Mouse (Mus musculus) left cerebral cortex, adult 8-10 months (tissue): ENCODE data around the gene Ccdc187. TPM values are rescaled to one million over a fixed set of nuclear protein-coding genes. Genes with fewer than 3 reads are reported as not detected.

Source experiments
- DNase-seq, 2 experiments: peaks; one replicate each; pipeline ENCODE4 v3.0.0; 2022; ENCODE audit warnings: low spot score in 2 of 2
- total RNA-seq, 4 experiments: library from RNA; stranded (reverse); gene quantifications; 2 replicates each; pipeline ENCODE4 v1.2.4; 2022

Ccdc187 gene
- total RNA-seq, 4 experiments from 2014 or later, result 6.0 to 6.7 (median 6.4) TPM

- DNase-seq, result peak in 1 of 2 experiments; percentile 32
Observed at GRCm38 (mm10) chr2:26316576-26317246, 22.4 kb upstream of the Ccdc187 start.

GRCm38 (mm10) chr2:26315925-26316311 is 21.6 kb upstream of the Ccdc187 start:
- peak in 1 of 2 experiments; percentile 48 for DNase-seq

- peak in 1 of 2 experiments; percentile 72 for DNase-seq
Observed at GRCm38 (mm10) chr2:26315072-26315924, 20.9 kb upstream of the Ccdc187 start, which contains the start of gene Gpsm1. Gpsm1 (plus strand) TSS chr2:26315515.

- peak in 1 of 2 experiments; percentile 39 for DNase-seq
Observed at GRCm38 (mm10) chr2:26314281-26315071, 20.1 kb upstream of the Ccdc187 start.

GRCm38 (mm10) chr2:26313394-26313793 is 19.0 kb upstream of the Ccdc187 start:
- DNase-seq, result no peak

GRCm38 (mm10) chr2:26312812-26313211 is 18.5 kb upstream of the Ccdc187 start:
- no peak for DNase-seq

- DNase-seq, result peak in 1 of 2 experiments; percentile 30
Observed at GRCm38 (mm10) chr2:26311936-26312335, 17.6 kb upstream of the Ccdc187 start.

GRCm38 (mm10) chr2:26309739-26310138 is 15.4 kb upstream of the Ccdc187 start:
- DNase-seq, result no peak

GRCm38 (mm10) chr2:26306702-26307101 is 12.3 kb upstream of the Ccdc187 start:
- DNase-seq, result no peak

GRCm38 (mm10) chr2:26305555-26305954 is 11.2 kb upstream of the Ccdc187 start:
- no peak for DNase-seq

- no peak for DNase-seq
Observed at GRCm38 (mm10) chr2:26304711-26305110, 10.4 kb upstream of the Ccdc187 start.

- DNase-seq, result no peak
Observed at GRCm38 (mm10) chr2:26302005-26302503, 7.7 kb upstream of the Ccdc187 start.

GRCm38 (mm10) chr2:26300808-26301174 is 6.4 kb upstream of the Ccdc187 start:
- peak; percentile 71 to 94 for DNase-seq

- peak; percentile 14 to 38 for DNase-seq
Observed at GRCm38 (mm10) chr2:26300161-26300807, 5.9 kb upstream of the Ccdc187 start.

GRCm38 (mm10) chr2:26299336-26299735 is 5.0 kb upstream of the Ccdc187 start:
- peak in 1 of 2 experiments; percentile 20 for DNase-seq

- peak; percentile 21 to 25 for DNase-seq
Observed at GRCm38 (mm10) chr2:26298856-26299230, 4.5 kb upstream of the Ccdc187 start.

GRCm38 (mm10) chr2:26298208-26298855 is 4.0 kb upstream of the Ccdc187 start:
- peak; percentile 37 to 84 for DNase-seq

- peak; percentile 42 to 84 for DNase-seq
Observed at GRCm38 (mm10) chr2:26296606-26297195, 2.3 kb upstream of the Ccdc187 start.

GRCm38 (mm10) chr2:26290133-26290532 is 4.2 kb downstream of the Ccdc187 start:
- no peak for DNase-seq

GRCm38 (mm10) chr2:26286391-26286790 is 8.0 kb downstream of the Ccdc187 start:
- no peak for DNase-seq
